Mouse (Mus musculus) natural killer cell, adult 2 months (primary cell): ENCODE results near the gene Amt.
"Not testable (repeated sequence)": the region's sequence is repeated elsewhere in the genome, so short reads cannot be mapped to it uniquely, and the experiment has no call there.

ENCODE experiments used
- DNase-seq, 2 experiments: peaks; one replicate each; pipeline ENCODE4 v3.0.0; 2022; ENCODE audit warnings: low spot score in 2 of 2

The Amt gene

GRCm38 (mm10) chr9:108296453-108297355 lies at the start of gene Amt:
Amt (plus strand) TSS chr9:108296853.
- DNase-seq = no peak

DNA sequence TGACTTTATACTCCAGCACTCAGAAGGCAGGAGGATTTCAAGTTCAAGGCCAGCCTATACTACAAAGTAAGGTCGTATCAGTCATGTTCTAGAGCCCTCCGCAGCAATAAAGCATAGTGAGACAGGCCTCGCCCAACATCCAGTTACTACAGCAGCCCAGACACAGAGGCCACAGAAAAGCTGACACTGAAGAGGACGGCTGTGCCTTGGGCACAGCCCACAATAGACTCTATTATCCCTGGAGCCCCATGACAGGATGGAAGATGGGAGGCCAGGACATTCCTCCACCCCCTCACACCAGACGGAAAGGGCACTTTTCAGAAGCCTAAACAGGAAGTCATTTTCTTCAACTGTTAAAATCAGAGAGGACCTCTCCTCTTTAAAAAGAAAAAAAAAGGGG lies 47.7 kb upstream of the Amt start:
- no peak for DNase-seq

DNA sequence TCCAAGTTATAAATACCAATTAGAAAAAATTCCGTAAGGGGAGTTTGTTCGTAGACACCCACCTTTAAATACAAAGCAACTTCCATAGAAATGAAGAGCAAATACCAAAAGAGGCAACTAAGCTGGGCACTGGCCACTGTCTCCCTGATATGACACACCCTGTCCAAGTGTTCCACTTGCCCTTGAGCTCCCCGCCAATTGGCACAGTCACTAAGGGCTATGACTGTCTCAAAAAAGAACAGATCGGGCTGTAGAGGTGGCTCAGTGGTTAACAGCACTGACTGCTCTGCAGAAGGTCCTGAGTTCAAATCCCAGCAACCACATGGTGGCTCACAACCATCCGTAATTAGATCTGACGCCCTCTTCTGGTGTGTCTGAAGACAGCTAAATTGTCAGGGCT lies 44.8 kb upstream of the Amt start:
- no peak for DNase-seq

DNA sequence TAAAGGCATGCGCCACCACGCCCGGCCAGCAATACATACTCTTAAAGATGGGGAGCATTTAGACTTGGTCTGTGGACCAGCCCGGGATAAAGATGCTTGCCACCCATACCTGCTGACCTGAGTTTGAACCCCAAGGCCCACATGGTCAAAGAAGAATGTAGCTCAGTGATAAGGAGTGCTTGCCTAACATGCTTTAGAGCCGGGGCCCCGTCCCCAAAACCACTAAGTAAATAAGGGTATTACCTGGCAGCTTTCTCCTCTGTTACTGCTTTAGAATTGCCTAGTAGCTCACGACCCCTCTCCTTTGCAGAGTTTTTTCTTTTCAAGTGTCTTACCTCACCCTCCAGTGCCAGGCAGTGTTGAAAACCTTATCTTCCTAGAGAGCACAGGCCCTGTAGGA lies 43.9 kb upstream of the Amt start:
- DNase-seq = no peak

DNA sequence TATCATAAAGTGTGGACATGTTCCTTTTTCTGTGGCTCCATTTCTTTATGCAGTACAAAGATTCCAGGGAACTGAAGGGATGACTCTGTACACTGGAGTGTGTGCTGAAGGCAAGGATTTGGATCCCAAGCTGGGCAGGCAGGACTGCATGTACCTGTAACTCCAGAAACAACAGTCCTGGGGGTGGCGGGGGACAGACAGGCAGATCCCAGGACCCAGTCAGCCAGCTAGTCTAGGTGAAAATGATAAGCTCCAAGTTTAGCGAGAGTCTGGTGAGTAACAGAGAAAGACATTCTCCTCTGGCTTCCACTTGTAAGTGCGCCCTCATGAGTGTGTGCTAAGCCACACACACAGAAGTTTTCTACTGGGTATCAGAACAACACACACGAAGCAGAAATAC lies 36.1 kb upstream of the Amt start:
- no peak for DNase-seq

DNA sequence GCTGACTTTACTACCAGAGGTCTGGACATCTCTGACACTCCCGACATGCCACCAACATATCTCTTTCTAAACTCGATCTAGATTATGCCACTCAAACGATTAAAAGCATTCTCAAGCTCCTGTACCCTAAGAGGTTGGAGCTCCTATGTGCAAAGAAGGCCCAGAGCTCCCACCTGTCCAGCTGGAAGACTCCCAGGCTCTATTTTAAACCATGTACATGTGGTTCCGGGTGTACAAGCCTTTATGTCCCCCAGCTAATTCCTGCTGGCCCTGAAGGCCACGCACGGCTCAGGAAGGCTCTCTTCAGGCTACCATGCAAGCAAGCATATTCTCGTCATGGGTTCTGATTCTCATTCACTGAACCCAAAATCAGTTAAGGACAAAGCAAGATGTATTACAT lies 34.8 kb upstream of the Amt start:
- DNase-seq = no peak

GRCm38 (mm10) chr9:108262494-108263049 lies 34.1 kb upstream of the Amt start:
- DNase-seq = no peak

GRCm38 (mm10) chr9:108263131-108263681 lies 33.4 kb upstream of the Amt start:
- peak in 1 of 2 experiments; percentile 12 for DNase-seq

DNA sequence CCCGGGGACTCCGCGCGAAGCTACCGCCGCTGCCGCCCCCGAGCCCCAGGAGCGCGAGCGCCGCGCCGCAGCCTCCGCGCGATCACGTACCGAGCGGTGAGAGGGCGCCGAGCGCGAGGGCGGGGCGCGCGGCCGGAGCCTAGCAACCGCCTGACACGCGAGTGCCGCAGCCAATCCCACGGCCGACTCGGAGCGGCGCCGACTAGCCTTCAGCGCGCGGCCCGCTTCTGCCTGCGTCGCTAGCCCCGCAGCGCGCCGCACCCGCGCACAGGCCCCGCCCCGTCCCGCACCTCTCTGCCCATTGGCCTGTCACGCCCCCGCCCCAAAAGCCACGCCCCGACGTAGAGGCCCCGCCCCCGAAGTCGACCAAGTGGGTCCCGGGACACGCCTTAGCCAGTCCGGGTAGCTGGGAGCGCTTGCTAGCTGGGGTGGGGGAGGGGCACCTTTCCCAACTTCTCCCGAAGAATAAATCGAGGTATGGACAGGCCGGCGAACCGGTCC lies 32.9 kb upstream of the Amt start, which contains the start of gene Dag1:
TSS of gene Dag1 (minus strand) at position 269 of the 501 bp plus-strand sequence.
- DNase-seq = peak; percentile 97 to 98

GRCm38 (mm10) chr9:108264191-108264921 lies 32.3 kb upstream of the Amt start:
- DNase-seq = no peak

DNA sequence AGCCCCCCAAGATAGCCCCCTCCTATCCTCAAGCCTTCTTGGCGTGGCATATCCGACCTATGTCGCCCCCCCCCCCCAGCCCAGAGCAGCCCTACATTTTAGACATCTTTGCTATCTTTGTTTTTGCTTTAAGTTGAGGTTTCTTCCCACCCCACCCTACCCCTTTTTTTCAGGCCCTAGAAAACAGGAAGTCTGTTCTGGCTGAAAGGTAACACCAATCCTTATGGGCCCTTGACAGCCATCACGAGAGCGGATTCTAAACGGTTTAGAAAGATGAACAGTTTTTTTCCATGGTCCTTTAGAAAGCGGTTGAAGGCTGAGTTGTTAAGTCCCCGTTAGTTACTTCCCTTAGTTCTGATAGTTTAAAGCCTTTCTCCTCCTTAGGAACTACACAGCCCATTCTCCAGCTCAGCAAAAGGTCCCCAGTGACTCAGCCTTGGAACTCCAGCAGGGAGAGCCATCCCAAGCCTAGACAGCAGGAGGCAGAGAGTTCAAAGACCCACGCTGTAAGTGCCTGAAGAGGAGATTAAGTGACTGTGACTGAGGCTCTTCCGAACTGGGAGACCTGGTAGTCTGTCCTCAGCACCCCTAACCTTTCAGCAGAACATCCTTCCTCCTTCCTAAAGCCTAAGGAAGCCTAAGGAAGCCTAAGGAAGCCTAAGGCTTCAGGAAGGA lies 30.3 kb upstream of the Amt start:
- peak in 1 of 2 experiments; percentile 21 for DNase-seq

- DNase-seq = no peak
Observed at GRCm38 (mm10) chr9:108267691-108268090, 29.0 kb upstream of the Amt start.

DNA sequence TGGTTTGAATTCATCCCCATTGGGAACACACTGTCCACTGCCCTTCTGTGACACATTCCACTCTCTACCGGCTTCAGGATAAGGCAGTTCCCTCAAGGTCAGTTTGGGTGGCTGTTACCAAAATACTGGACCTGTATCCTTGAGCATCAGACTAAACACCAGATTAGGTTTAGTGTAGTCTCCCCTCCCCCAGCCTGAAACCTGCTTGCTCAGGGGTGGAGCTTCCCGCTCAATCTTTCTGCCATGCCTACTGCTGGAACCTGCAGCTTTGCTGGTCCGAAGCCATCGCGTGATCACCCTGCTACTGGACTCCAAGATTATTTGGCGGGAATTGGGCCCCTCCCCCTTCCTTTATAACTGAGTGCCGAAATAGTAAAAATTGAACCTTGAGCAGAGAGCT lies 28.0 kb upstream of the Amt start:
- not testable (repeated sequence) for DNase-seq

DNA sequence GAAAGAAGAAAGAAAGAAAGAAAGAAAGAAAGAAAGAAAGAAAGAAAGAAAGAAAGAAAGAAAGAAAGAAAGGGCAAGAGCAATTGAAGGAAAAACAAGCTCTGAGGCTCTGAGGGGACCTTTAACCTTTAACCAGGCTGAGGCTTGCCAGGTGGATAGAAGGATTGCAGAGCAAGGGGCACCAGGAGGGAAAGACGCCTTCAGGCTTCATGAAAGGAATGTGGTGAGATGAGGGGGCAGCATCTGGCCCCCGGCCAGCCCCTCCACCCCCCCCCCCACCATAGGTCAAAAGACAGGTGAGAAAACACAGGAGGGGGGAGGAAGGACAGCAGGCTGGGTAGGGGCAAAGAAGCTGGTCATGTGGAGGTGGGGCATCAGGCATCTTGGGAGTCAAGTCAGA lies 24.7 kb upstream of the Amt start:
- no peak for DNase-seq

- no peak for DNase-seq
Observed at GRCm38 (mm10) chr9:108272691-108273090, 24.0 kb upstream of the Amt start.

- no peak for DNase-seq
Observed at GRCm38 (mm10) chr9:108273485-108273884, 23.2 kb upstream of the Amt start.

DNA sequence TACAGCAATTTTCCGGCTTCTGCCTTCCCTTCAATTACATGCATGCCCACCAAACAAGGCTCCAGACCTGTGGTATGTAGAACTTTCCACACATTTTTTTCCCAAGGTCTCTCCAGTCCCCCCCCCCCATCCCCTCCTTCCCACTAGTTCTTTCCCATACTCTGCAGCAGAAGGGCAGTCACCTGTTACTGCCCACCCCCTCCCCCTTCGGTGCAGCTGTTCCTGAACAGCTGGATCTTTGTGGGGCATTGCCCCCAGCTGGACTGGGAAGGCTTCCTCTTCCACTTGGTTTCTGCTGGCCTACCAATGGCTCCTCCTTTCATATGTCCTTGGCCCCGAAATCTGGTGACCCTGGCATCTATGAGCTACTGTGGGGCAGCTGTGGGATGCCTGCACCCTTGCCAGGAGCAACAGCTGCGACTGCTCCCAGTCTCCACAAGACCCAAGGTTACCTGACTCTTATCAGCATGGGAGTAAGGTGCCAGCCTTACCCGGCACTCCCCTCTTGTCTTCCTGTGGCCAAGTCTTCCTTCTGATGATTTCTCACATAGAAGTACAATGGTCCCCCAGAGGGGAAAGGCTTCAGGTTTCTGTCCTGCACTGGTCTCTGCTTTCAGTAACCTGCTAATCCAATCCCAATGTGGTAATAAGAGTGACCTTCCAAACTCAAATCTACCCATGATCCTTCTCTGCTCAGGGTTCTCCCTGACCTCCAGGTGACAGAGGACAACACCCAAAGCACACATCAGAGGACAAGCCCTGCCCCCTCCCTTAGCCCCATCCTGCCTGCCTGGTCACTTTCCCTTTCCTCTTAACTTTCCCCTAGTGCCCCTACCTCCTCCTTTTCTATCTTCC lies 21.9 kb upstream of the Amt start:
- no peak for DNase-seq

GRCm38 (mm10) chr9:108275331-108275659 lies 21.4 kb upstream of the Amt start:
- no peak for DNase-seq

- peak; percentile 23 to 59 for DNase-seq
Observed at GRCm38 (mm10) chr9:108278697-108279450, 17.8 kb upstream of the Amt start.
